Mouse (Mus musculus) heart, embryonic 15.5 days (tissue): ENCODE results near the gene Itih2. TPM values are rescaled to one million over a fixed set of nuclear protein-coding genes. Genes with fewer than 3 reads are reported as not detected.

Experiments
- ATAC-seq: fragments of 200-750 bp; cut with Nextera tagmentation; replicated peaks from 2 replicates; pipeline ENCODE4 v1.8.0; 2017; ENCODE audit warnings: low read depth, moderate TSS enrichment; ENCODE audit not compliant: insufficient number of reproducible peaks, insufficient read depth, low FRiP score
- H3K27ac ChIP-seq: fragments of 300-500 bp; sonication (generic); 2 replicates; pipeline ENCODE4 v1.5.1; 2015; ENCODE audit warnings: mild to moderate bottlenecking, inconsistent platforms
- H3K27me3 ChIP-seq: fragments of 300-500 bp; sonication (generic); 2 replicates; pipeline ENCODE4 v1.6.1; 2015; ENCODE audit warnings: inconsistent platforms
- H3K36me3 ChIP-seq: fragments of 300-500 bp; sonication (generic); 2 replicates; pipeline ENCODE4 v1.6.1; 2015; ENCODE audit warnings: mild to moderate bottlenecking, inconsistent platforms
- H3K4me1 ChIP-seq: fragments of 300-500 bp; sonication (generic); replicated peaks from 2 replicates; pipeline ENCODE4 v1.6.1; 2015; ENCODE audit warnings: inconsistent platforms
- H3K4me2 ChIP-seq: fragments of 300-500 bp; sonication (generic); 2 replicates; pipeline ENCODE4 v1.6.1; 2015; ENCODE audit warnings: inconsistent platforms, mild to moderate bottlenecking, moderate library complexity
- H3K4me3 ChIP-seq: fragments of 300-500 bp; sonication (generic); 2 replicates; pipeline ENCODE4 v1.5.1; 2015; ENCODE audit warnings: mild to moderate bottlenecking, inconsistent platforms
- H3K9ac ChIP-seq: fragments of 300-500 bp; sonication (generic); 2 replicates; pipeline ENCODE4 v1.6.1; 2015; ENCODE audit warnings: mild to moderate bottlenecking, inconsistent platforms
- H3K9me3 ChIP-seq: fragments of 300-500 bp; sonication (generic); replicated peaks from 2 replicates; pipeline ENCODE4 v1.6.1; 2016; ENCODE audit warnings: inconsistent platforms
- WGBS: fragments of 180-500 bp; shearing (Covaris S2); methylation state at CpG from one replicate; pipeline ENCODE4 v1.1.7; 2015; ENCODE audit warnings: mixed read lengths; 5-methylcytosine and 5-hydroxymethylcytosine counted together
- polyA plus RNA-seq: library from polyadenylated mRNA; unstranded; fragments of >200 nt; fragmentation: Nextera tagmentation; extraction: Ambion mirVana; gene quantifications from 2 replicates; pipeline ENCODE4 v1.2.1, GENCODE M21; 2015

Itih2 gene
- polyA plus RNA-seq, 1 experiment from 2014 or later, result 0.58 TPM

DNA sequence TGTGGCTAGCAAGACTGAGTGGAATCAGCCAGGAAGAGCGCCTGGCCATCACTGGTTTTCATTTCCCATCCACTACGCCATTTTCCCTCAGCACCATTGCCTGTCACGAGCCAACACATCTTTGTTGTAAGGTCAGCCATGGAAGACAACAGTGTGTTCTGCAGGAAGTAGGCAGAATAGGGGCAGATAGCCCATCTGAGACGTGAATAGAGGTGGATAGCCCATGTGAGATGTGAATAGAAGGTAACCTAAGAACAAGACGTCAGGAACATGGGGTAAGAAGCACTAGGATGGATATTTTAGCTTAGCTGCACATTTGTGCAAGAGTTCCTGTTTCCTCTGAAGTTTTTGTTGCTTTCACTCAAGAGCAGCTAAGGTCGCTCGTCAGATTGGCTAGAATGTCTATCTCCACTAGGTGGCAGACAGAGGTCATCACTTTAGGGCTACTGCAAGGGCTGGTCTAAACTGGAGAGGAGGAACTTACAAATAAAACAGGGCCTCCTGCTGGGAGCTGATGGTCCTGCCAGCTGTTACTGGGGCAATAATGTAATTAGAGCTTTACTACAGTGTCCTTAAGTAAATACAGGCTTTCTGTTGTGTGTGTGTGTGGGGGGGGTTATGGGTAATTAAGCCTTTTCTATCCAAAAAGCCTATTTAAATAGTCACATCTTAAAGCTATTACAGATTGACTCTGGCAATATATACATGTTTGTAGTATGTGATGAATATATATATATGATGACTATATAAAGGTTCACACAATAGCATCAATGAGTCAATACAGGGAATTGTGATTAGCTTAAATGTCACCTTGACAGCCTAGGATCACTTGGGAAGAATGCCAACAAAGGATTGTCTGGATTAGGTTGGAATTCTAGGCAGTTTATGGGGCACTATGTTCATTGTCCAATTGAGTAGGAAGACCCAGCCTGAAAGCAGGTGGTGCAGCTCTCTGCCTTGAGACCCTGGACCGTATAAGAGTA is 11.6 kb upstream of the Itih2 start:
- ATAC-seq, result 0 out of 2 replicates have a peak, but pooled peaks have one; percentile 31
- Histone ChIP-seq H3K4me3 (no peak overlapping the region), H3K27ac (no peak overlapping the region), H3K9ac (no peak overlapping the region), H3K4me2 (no peak overlapping the region), H3K4me1 (no peaks in the 10 kb centered on the region), H3K27me3 (no peaks in the 10 kb centered on the region; the same call in 1 of the 2 replicates), H3K36me3 (no peaks in the 10 kb centered on the region), H3K9me3 (no peaks in the 10 kb centered on the region)
- WGBS, result 38% methylated on average over 8 of the region's 8 CpGs

DNA sequence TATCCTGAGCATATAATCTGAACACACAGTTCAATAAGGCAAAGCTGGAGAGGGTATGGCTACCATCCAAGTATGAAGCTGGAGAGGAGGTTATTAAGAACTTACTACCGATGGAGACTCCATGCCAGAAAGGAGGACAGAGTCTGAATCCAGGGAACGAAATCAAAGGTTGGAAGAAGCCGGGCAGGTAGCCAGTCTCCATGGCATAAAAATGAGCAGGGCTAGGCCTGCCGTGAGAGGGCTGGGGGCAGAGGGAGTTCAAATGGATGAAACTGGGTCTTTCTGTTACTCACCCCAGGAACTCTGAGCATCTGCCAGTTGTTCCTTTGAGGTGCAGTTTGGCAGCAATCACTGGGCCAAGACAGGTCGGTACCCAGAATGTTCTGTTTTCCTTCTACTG is 9.3 kb upstream of the Itih2 start:
- Histone ChIP-seq H3K4me1 (no peaks in the 10 kb centered on the region), H3K9me3 (no peaks in the 10 kb centered on the region), H3K4me2 (no peak overlapping the region), H3K27me3 (no peaks in the 10 kb centered on the region; the same call in 1 of the 2 replicates), H3K9ac (no peak overlapping the region), H3K27ac (no peak overlapping the region), H3K36me3 (no peaks in the 10 kb centered on the region), H3K4me3 (no peak overlapping the region)
- ATAC-seq, result no peak
- 72% methylated on average over 5 of the region's 5 CpGs for WGBS

DNA sequence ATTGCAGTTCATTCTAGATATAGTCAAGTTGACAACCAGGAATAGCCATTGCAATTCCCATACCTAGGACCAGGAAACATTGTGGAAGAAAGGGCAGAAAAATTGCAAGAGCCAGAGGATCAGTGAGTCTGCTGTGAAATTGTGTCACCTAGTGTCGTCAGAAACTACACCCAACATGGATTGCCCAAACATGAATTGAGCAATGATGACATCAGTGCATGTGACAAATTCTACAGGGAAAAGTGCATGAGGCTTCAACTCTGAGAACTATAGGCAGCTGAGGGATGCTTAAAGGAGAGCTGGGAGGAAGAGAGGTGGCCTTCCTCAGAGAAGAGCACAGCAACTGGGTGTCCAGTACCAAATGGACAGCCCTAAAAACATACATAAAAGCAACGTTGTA is 6.1 kb upstream of the Itih2 start:
- Histone ChIP-seq H3K4me3 (no peak overlapping the region), H3K36me3 (no peaks in the 10 kb centered on the region), H3K9me3 (no peaks in the 10 kb centered on the region), H3K4me2 (no peak overlapping the region), H3K27ac (no peak overlapping the region), H3K4me1 (no peaks in the 10 kb centered on the region), H3K9ac (no peak overlapping the region), H3K27me3 (no peaks in the 10 kb centered on the region; the same call in 1 of the 2 replicates)
- ATAC-seq, result no peak
- WGBS, result 81% methylated on average over 2 of the region's 2 CpGs

DNA sequence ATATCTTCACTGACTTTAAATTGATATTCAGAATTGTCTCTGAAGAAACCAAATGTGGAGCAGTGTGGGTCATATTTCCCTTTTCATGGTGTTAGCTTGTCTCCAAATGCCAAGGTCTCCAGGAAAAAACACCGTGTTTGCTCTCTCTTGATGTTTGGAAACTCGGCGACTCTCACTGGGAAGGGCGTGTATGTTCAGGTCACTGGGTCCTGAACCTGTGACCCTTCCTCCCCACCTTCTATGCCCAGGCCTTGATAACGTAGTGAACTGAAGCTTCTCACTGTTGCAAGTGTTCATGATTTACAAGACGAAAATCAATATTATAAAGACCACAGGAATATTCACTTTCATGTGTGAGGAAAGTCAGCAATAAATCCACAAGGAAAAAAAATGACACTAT is 2.7 kb upstream of the Itih2 start:
- 67% methylated on average over 6 of the region's 6 CpGs for WGBS
- no peak for ATAC-seq
- Histone ChIP-seq H3K9me3 (no peaks in the 10 kb centered on the region), H3K9ac (no peak overlapping the region), H3K27ac (no peak overlapping the region), H3K4me3 (no peak overlapping the region), H3K36me3 (no peaks in the 10 kb centered on the region), H3K4me1 (no peaks in the 10 kb centered on the region), H3K27me3 (no peaks in the 10 kb centered on the region), H3K4me2 (no peak overlapping the region)

DNA sequence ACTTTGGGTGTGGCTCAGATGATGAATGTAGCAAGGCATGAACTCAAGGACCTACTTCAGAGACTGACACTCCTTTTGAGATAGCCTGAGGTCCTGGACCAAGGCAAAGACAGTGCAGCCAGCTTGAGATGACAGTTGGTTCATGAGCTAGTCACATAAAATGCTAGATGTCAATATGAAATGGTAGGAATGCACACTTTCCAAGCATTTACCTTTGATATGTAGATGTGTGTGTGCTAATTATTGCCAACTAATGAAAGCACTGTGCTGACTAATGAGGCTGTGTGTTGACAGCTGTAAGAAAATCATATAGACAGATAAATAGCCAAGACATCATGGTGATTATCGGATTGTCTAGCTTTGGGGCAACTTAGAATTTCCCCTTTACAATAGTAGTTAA is 932 bp upstream of the Itih2 start:
- Histone ChIP-seq H3K9me3 (no peaks in the 10 kb centered on the region), H3K9ac (no peak overlapping the region), H3K4me2 (no peak overlapping the region), H3K36me3 (no peaks in the 10 kb centered on the region), H3K4me3 (no peak overlapping the region), H3K27me3 (no peaks in the 10 kb centered on the region), H3K4me1 (no peaks in the 10 kb centered on the region), H3K27ac (no peak overlapping the region)
- no peak for ATAC-seq
- WGBS, result 79% methylated on average over 1 of the region's 1 CpGs

DNA sequence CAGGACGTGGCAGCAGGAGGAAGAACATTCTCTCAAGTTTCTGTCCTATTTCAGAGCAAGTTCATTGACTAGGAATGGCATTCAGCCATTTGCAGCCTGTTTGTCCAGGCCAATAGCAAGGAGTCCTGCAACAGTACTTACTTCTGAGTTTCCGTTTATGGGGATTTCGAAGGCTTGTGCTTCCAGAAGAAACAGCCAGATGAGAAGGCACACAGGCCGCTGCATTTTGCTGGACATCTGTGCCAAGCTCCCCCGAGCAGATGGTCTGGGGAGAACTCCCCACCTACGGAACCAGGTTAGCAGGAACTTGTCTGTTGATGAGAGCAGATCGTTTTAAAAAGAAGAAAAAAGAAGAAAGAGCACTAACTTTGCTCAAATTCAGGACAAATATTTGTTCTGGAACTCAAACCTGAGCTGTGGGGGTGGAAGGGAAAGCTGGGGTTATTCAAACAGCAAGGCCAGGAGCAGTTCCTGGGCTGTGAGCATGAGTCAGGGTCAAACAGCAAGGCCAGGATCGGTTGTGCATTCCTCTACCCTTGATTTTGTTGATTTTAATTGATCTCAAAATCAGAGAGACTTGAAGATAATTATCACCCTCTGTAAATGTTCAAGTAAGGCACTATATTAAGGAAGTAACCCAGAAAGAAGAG is 730 bp downstream of the Itih2 start:
- no peak overlapping the region for H3K9ac ChIP-seq
- no peak for ATAC-seq
- H3K27me3 ChIP-seq, result no peaks in the 10 kb centered on the region
- no peak overlapping the region for H3K4me2 ChIP-seq
- H3K4me3 ChIP-seq, result no peak overlapping the region
- H3K9me3 ChIP-seq, result no peaks in the 10 kb centered on the region
- WGBS, result 55% methylated on average over 8 of the region's 8 CpGs
- H3K36me3 ChIP-seq, result no peaks in the 10 kb centered on the region
- H3K27ac ChIP-seq, result no peak overlapping the region
- no peaks in the 10 kb centered on the region for H3K4me1 ChIP-seq

DNA sequence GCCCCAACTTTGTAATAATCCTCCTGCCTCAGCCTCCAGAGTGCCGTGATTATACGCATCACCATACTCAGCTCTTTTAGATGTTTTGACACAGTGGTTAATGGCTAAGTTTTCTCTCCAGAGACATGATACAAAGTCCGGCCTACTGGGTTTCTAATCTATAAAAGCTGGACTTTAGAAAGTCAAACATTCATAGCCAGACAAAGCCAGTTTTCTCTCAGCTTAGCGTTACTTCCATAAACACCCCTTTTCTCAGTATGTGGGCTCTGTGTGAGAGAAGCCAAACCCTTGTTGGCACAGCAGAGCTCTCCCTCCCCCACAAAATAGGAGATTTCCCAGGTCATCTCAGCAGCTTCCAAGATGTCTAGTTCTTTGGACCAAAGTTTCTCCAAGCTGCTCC is 2.6 kb downstream of the Itih2 start:
- H3K4me1 ChIP-seq, result no peaks in the 10 kb centered on the region
- H3K9me3 ChIP-seq, result no peaks in the 10 kb centered on the region
- no peaks in the 10 kb centered on the region for H3K36me3 ChIP-seq
- H3K9ac ChIP-seq, result no peak overlapping the region
- H3K27me3 ChIP-seq, result no peaks in the 10 kb centered on the region
- no peak for ATAC-seq
- H3K4me3 ChIP-seq, result no peak overlapping the region
- no peak overlapping the region for H3K27ac ChIP-seq
- H3K4me2 ChIP-seq, result no peak overlapping the region
- WGBS, result 70% methylated on average over 4 of the region's 4 CpGs

DNA sequence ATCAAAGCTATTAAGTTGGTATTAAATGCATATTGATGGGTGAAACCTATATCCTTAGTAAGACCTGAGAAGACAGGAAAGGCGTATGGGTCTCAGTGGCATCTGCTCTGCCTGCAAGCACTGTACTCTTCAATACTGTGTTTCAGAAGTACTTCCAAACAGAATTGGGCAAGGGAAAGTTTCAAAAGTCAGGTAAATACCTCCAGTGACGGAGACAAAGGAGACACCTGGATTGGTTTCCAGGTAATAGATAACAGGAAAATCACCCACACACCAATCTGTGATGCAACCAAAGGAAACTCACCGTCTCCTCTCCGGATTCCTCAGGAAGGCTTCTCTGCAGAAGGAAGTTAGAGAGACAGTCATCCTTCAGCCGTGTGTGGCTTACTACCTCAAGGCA is 3.7 kb downstream of the Itih2 start:
- ATAC-seq, result no peak
- no peak overlapping the region for H3K9ac ChIP-seq
- WGBS, result 87% methylated on average over 5 of the region's 5 CpGs
- no peak overlapping the region for H3K27ac ChIP-seq
- no peaks in the 10 kb centered on the region for H3K36me3 ChIP-seq
- H3K4me1 ChIP-seq, result no peaks in the 10 kb centered on the region
- no peak overlapping the region for H3K4me3 ChIP-seq
- no peaks in the 10 kb centered on the region for H3K9me3 ChIP-seq
- no peak overlapping the region for H3K4me2 ChIP-seq
- H3K27me3 ChIP-seq, result no peaks in the 10 kb centered on the region

DNA sequence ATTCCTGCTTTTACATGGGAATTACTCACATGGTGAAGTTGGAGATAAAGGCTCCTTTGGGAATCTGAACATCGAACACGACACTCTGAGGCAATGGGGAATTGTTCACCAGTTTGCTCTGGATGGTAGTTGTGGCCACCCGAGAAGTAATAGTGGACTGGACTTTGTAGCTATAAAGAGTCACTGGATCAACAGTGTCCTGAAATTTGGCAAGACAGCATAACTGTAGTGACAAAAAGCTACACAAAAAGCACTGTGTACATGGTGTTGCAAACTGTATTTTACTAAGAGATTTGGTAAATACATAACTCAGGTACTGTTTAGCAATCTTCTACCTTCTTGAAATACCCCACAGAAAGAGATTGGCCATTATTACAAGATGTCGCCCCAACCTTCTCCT is 5.1 kb downstream of the Itih2 start:
- no peak overlapping the region for H3K4me2 ChIP-seq
- H3K36me3 ChIP-seq, result no peaks in the 10 kb centered on the region
- no peak overlapping the region for H3K27ac ChIP-seq
- no peaks in the 10 kb centered on the region for H3K4me1 ChIP-seq
- no peak overlapping the region for H3K4me3 ChIP-seq
- no peak overlapping the region for H3K9ac ChIP-seq
- H3K27me3 ChIP-seq, result no peaks in the 10 kb centered on the region
- no peaks in the 10 kb centered on the region for H3K9me3 ChIP-seq
- WGBS, result 80% methylated on average over 4 of the region's 4 CpGs
- ATAC-seq, result no peak

DNA sequence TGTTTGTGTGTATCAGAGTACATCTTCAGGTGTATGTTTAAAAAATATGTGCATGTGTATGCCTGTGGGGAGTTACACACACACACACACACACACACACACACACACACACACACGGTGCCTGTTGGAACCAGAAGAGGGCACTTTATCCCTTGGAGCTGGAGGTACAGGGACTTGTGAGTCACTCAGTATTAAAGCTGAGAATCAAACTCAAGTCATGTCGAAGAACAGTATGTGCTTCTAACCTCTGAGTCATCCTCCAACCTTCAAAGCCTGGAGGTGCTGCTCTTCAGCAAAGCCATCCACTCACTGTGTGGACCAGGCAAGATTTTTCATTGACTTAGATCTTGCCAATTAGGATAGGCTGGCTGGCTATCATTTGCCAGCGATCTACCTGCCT is 9.4 kb downstream of the Itih2 start:
- ATAC-seq, result no peak
- 50% methylated on average over 3 of the region's 3 CpGs for WGBS
- no peak overlapping the region for H3K4me2 ChIP-seq
- no peaks in the 10 kb centered on the region for H3K27me3 ChIP-seq
- no peak overlapping the region for H3K27ac ChIP-seq
- no peak overlapping the region for H3K9ac ChIP-seq
- H3K4me3 ChIP-seq, result no peak overlapping the region
- H3K4me1 ChIP-seq, result no peaks in the 10 kb centered on the region
- H3K36me3 ChIP-seq, result no peaks in the 10 kb centered on the region
- no peaks in the 10 kb centered on the region for H3K9me3 ChIP-seq

DNA sequence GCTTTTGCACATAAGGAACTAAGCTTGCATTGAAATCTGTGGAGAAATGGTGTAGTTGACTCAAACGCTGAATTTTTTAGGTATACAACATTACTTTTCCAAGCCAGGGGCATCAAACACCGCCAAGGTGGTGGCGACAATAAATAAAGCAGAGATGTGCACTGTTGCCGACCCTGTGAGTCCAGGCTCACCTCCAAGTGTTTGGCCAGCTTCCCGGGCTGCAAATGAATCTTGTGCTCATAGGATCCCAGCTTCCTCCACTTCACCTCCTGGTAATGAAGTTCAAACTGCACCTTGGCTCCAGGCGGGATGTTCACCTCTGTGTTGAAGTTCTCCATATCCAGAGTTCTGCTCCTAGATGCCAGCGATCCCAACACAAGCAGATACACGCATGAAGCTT is 11.9 kb downstream of the Itih2 start:
- H3K4me3 ChIP-seq, result no peak overlapping the region
- H3K4me2 ChIP-seq, result no peak overlapping the region
- H3K4me1 ChIP-seq, result no peaks in the 10 kb centered on the region
- 71% methylated on average over 8 of the region's 8 CpGs for WGBS
- H3K9ac ChIP-seq, result no peak overlapping the region
- no peak for ATAC-seq
- no peak overlapping the region for H3K27ac ChIP-seq
- H3K36me3 ChIP-seq, result no peaks in the 10 kb centered on the region
- H3K27me3 ChIP-seq, result no peaks in the 10 kb centered on the region
- no peaks in the 10 kb centered on the region for H3K9me3 ChIP-seq
